Mouse (Mus musculus) cerebellum, adult 2 months (tissue): ENCODE measurements around the gene Gm47955. TPM values are rescaled to one million over a fixed set of nuclear protein-coding genes. Genes with fewer than 3 reads are reported as not detected.
"Not testable (repeated sequence)": the region's sequence is repeated elsewhere in the genome, so short reads cannot be mapped to it uniquely, and the experiment has no call there.

Source experiments
- DNase-seq, 2 experiments: peaks; one replicate each; pipeline ENCODE4 v3.0.0; 2021
- H3K27ac ChIP-seq: fragments of 200-500 bp; 2 replicates; pipeline ENCODE4 v1.5.1; 2012; ENCODE audit warnings: low read length, control low read depth, inconsistent platforms; ENCODE audit not compliant: insufficient read depth
- H3K27me3 ChIP-seq: fragments of 200-500 bp; 2 replicates; pipeline ENCODE4 v1.6.1; 2012; ENCODE audit warnings: inconsistent platforms, mild to moderate bottlenecking, low read length, moderate library complexity; ENCODE audit not compliant: control insufficient read depth, insufficient read depth
- H3K4me1 ChIP-seq: fragments of 200-500 bp; 2 replicates; pipeline ENCODE4 v1.6.1; 2011; ENCODE audit warnings: low read length; ENCODE audit not compliant: control insufficient read depth, insufficient read depth
- H3K4me3 ChIP-seq: fragments of 200-500 bp; replicated peaks from 2 replicates; pipeline ENCODE3; 2011; ENCODE audit warnings: mild to moderate bottlenecking, low read depth, low read length, control low read depth; ENCODE audit not compliant: insufficient read depth
- CTCF ChIP-seq: fragments of 200-500 bp; IDR thresholded peaks from 2 replicates; pipeline ENCODE4 v1.5.1; 2011; ENCODE audit warnings: low read depth, mild to moderate bottlenecking, control low read depth, low read length, moderate library complexity, borderline replicate concordance; ENCODE audit not compliant: insufficient read depth
- POLR2A ChIP-seq: fragments of 200-500 bp; IDR thresholded peaks from 2 replicates; pipeline ENCODE4 v1.6.1; 2011; ENCODE audit warnings: low read length, control low read depth, borderline replicate concordance; ENCODE audit not compliant: insufficient read depth
- WGBS: fragments of 180-500 bp; shearing (Covaris S2); methylation state at CpG from one replicate; pipeline ENCODE4 v1.1.7; 2018; 5-methylcytosine and 5-hydroxymethylcytosine counted together
- polyA plus RNA-seq: library from polyadenylated mRNA; depleted of rRNA; stranded (reverse); fragments of >200 nt; gene quantifications from 2 replicates; pipeline ENCODE4 v1.2.3, GENCODE M21; 2012

The Gm47955 gene
- polyA plus RNA-seq, 1 experiment, result not detected

DNA sequence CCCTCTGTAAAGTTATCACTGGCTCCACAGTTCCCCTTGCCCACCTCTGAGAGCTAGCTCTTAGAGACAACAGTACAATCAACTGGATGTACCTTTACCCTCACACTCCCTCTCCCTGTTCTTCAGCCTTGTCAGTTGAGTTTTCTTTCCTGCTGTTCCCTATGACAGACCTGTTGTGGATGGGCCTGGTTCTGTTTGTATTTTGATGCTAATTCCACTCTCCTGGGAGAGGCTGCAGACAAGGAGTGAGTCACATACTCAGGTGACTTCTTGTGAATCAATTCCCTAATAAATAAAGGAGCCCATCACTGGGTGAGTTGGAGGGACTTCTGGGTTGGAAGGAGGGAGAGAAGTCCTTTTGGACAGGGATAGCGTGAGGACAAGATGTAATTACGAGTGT, 11.5 kb upstream of the Gm47955 start:
- H3K4me3 ChIP-seq, result no peak overlapping the region
- no peaks in the 10 kb centered on the region for H3K4me1 ChIP-seq
- TF ChIP-seq CTCF, result no peak
- TF ChIP-seq POLR2A, result no peak
- H3K27ac ChIP-seq, result no peak overlapping the region
- no peaks in the 10 kb centered on the region for H3K27me3 ChIP-seq
- 94% methylated on average over 2 of the region's 2 CpGs for WGBS
- DNase-seq, result no peak

GRCm38 (mm10) chr1:82955913-82956312, 4.2 kb upstream of the Gm47955 start, which contains the start of gene Gm7544:
TSS of gene Gm7544 (minus strand) at chr1:82956013.
- H3K4me3 ChIP-seq, H3K27ac ChIP-seq, H3K27me3 ChIP-seq, H3K4me1 ChIP-seq, DNase-seq: not testable (repeated sequence)

DNA sequence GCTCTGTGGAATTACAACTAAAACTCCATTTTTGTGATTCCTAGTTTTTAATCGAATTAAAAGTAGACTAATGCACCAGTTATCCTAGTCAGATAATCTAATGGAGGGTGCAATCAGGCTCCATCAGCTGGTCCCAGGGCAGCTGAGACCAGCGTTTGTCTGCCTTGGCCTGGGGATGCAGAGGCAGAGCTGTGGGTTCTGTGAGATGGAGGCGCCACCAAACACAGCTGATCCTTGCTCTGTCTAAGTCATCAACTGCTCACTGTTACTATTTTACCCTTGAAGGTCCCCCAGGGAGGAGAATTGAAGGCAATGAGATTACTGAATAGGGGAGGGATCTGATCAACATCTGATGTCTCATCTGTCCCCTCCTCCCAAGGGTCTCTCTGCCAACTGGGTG, 6.3 kb downstream of the Gm47955 start:
- WGBS, result 66% methylated on average over 3 of the region's 3 CpGs

DNA sequence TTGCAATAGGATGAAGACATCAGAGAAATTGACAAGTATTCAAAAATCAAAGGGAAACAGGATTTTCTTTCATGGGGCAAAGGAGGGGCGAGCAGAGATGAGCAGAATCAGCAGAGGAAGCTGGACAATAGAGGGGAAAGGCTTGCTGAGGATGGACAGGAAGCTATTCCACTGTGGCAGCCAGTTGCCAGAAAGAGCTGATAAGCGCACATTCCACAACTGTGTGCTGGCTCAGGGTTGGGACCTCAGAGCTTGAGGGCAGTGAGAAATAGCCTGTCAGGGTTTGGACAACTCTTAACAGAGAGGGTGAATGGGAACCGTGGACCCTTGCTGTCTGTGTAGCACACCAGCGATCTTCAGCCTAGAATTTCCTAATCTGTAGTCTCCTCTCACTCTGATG, 12.0 kb downstream of the Gm47955 start:
- DNase-seq, result no peak
- H3K4me1 ChIP-seq, result no peaks in the 10 kb centered on the region
- WGBS, result 63% methylated on average over 4 of the region's 4 CpGs
- no peak overlapping the region for H3K27ac ChIP-seq
- no peaks in the 10 kb centered on the region for H3K27me3 ChIP-seq
- TF ChIP-seq CTCF (no peak), POLR2A (no peak)
- H3K4me3 ChIP-seq, result no peak overlapping the region

More for the DNA sequence above, 6.3 kb downstream of the Gm47955 start:
- no peak overlapping the region for H3K27ac ChIP-seq
- no peak for DNase-seq
- no peak for TF ChIP-seq POLR2A
- TF ChIP-seq CTCF, result no peak
- H3K4me1 ChIP-seq, result no peaks in the 10 kb centered on the region
- H3K4me3 ChIP-seq, result no peak overlapping the region
- H3K27me3 ChIP-seq, result no peaks in the 10 kb centered on the region

DNA sequence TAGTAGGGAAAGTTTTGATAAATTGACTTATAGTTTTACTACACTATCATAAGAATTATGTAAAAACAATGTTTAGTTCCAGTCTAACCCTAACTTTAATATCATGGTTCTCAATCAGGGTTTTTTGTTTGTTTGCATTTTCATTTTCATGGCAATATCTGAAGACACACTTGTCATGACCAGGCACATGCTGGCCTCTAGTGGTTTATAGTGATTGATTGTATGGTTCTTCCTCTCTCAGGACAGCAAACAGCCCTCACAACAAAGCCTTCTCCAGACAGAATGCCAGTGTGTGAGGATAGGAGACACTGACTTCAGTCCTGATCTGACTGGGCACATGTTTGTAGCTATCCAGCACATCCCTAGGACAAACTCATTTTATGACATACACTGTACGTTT, 13.2 kb downstream of the Gm47955 start:
- DNase-seq, result no peak
- H3K27ac ChIP-seq, result no peak overlapping the region

DNA sequence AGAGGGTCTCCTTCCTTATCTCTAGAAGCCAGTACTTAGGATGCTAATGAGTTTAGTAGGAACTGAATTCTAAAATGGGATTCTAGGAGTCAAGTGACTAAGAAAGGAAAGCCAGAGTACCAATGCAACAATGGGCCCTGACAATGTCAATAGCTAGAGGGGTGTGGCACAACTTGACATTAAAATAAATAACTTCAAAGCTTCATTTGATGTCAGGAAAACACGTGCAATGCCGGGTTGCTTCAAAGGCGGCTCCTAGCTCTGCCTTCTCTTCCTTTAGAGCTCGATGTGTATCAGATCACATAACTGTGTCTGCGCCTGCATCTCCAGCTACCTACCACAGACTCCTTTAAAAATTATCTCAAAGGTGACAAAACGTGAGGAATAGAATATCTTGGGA, 13.8 kb downstream of the Gm47955 start:
- H3K4me1 ChIP-seq, result no peaks in the 10 kb centered on the region
- 73% methylated on average over 6 of the region's 6 CpGs for WGBS
- DNase-seq, result no peak
- TF ChIP-seq POLR2A (no peak), CTCF (no peak)
- no peaks in the 10 kb centered on the region for H3K27me3 ChIP-seq
- H3K27ac ChIP-seq, result peak overlapping the region; percentile 13; the same call in 1 of the 2 replicates
- no peak overlapping the region for H3K4me3 ChIP-seq

More for the DNA sequence above, 13.2 kb downstream of the Gm47955 start:
- 97% methylated on average over 1 of the region's 1 CpGs for WGBS
- Histone ChIP-seq H3K4me1 (no peaks in the 10 kb centered on the region), H3K4me3 (no peak overlapping the region), H3K27me3 (no peaks in the 10 kb centered on the region)
- TF ChIP-seq CTCF (no peak), POLR2A (no peak)

GRCm38 (mm10) chr1:82974342-82974741, 14.3 kb downstream of the Gm47955 start:
- TF ChIP-seq CTCF (no peak), POLR2A (no peak)
- Histone ChIP-seq H3K27ac (peak overlapping the region; percentile 13; the same call in 1 of the 2 replicates), H3K4me1 (no peaks in the 10 kb centered on the region), H3K4me3 (no peak overlapping the region), H3K27me3 (no peaks in the 10 kb centered on the region)
- DNase-seq, result no peak
- 90% methylated on average over 9 of the region's 9 CpGs for WGBS

GRCm38 (mm10) chr1:82975750-82976149, 15.7 kb downstream of the Gm47955 start:
- 89% methylated on average over 5 of the region's 5 CpGs for WGBS

More at GRCm38 (mm10) chr1:82975750-82976149, 15.7 kb downstream of the Gm47955 start:
- DNase-seq, result no peak
- Histone ChIP-seq H3K27ac (no peak overlapping the region), H3K4me3 (no peak overlapping the region), H3K27me3 (no peaks in the 10 kb centered on the region), H3K4me1 (no peaks in the 10 kb centered on the region)
- TF ChIP-seq POLR2A (no peak), CTCF (no peak)
